Mouse (Mus musculus): ENCODE data around the gene Pdxp.

The Pdxp gene

DNA sequence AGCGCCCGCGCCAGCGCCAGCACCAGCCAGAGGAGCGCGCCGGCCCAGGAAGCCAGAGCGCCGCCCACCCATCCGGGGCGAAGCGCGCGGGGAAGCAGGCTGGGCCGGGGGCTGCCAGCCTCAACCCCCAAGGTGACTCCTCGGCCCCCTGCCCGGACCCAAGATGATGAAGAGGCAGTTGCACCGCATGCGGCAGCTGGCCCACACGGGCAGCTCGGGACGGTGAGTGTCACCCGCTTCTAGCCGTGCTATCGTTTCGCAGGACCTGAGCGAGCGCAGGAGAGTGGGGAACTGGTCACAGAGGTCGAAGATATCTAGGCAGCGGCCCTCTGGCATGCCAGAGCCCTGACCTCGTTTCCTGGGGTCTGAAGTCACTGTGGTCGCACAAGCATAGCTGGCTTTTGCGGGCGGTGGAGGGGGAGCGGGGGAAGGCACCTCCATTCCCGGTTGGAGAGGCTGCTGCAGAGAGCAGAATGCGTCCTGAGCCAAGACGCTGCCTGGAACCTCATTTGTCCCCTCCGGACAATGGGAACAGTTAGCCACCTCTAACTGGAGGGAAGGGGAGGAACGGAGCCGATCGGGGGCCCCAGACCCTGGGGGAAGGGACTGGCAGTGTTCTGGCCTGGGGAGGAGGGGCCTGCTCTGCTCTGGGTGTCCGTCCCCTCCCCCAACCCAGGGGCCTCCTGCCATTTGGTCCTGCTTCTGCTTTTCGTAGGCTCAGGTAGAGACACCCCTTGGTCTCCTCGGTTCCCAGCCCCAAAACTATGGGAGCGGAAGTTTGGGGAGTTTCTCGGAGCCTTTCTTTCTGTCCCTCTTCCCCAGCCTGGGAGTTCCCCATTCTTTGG lies 13.8 kb upstream of the Pdxp start, which contains the start of gene Sh3bp1:
TSS of gene Sh3bp1 (plus strand) at position 29 of the 845 bp plus-strand sequence.
- DNase-seq (ENCODE audit: low read depth) = no peak

DNA sequence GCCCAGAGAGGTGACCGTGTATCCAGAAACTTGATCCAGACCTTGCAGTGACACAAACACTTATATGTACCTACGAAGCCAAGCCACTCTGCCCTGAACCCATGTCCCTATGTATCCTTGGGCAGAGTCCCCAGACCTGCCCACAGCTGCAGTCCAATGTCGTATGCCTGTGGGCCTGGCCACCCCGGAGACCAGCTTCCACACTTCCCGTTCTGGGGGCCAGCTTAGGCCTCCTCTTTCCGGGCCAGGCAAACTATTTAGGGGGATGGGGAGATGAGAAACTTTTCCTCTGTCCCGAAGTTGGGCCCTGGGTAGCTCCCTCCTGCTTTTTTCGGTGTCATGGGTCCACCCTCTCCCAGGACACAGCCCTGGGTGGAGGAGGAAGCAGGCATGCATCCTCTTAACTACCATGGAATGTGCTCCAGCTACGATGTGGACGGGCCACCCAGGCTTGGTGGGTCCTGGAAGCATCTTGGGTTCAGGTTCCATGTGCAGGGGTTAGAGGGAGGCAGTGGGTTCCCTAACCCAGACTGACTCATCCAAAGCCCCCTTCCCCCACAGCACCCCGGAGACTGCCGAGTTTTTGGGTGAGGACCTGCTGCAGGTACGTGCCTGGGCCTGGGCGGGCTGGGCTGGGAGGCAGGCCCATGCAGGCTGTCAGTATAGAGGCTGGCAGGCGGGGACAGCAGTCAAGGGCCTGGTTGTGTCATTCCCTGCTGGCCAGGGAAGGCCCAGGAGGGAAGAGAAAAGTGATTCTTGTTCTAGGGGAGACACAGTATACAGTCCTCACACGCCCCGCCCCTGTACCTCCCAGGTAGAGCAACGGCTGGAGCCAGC lies 12.9 kb upstream of the Pdxp start:
- DNase-seq (ENCODE audit: low read depth) = no peak

DNA sequence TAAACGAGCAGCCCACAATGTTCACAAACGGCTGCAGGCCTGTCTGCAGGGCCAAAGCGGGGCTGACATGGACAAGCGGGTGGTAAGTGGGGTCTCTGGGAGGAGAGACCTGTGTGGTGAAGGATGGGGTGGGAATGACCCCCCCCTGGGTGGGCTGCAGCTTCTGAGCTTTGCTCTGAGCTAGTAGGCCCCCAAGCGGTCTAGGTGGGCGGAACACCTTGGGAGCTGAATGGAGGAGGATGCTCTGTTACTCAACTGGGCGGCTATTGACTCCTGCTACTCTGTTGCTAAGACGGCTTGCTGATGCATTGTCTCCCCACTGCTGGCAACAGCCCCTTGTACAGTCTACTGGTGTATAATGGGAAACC lies 12.3 kb upstream of the Pdxp start:
- DNase-seq (ENCODE audit: low read depth) = no peak

DNA sequence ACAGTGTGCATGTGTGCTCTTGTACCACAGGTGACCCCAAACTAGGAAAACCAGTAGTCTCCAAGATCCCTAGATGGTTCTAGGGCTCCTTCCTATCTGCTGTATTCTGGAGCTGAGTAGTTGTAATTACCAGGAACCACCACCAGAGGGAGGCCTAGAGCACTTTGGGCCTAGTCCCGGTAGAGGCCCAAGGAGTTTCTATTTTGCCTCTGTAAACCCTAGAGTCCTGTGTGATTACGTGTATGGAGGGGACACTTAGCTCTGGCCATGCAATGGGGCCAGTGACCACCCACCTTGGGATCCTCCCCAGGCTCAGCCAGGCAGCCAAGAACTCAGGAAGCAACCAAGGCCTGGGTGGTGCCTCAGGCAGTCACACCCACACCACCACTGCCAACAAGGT lies 10.5 kb upstream of the Pdxp start:
- peak; percentile 83 for DNase-seq (ENCODE audit: low read depth)

DNA sequence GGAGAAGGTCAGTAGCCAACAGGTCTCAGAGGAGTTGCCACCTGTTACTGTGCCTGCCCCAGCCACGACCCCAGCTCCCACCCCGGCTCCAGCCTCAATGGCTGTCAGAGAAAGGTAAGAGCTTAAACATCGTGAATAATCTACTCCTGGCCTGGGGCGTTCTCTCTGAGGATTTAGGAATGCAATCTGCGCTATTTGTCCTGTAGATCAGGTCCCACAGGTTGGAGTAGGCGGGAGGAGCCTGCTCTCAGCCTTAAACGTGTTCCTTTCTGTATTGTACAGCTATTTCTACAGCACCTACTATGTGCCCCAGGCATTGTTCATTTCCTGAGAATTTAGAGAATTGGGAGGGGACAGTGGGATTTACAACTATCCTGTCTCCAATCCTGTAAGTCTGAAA lies 5.3 kb upstream of the Pdxp start:
- DNase-seq (ENCODE audit: low read depth) = no peak

DNA sequence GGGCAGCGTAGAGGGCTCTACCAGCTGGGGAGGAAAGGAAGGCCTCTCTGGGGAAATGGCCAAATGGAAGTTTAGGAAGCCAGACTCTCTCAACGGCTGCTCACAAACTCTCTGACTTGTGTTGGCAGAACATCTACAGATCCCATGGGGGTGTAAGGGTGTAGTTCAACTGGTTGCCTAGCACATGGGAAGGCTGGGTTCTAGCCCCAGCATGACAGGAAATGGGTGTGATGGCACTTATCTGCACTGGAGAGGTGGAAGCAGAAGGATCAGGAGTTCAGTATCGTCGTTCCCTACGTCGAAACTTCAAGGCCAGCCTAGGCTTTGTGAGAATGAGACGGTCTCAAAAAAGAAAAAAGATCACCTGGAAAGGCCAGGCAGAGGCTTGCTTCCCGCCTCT lies 4.7 kb upstream of the Pdxp start:
- no peak for DNase-seq (ENCODE audit: low read depth)

DNA sequence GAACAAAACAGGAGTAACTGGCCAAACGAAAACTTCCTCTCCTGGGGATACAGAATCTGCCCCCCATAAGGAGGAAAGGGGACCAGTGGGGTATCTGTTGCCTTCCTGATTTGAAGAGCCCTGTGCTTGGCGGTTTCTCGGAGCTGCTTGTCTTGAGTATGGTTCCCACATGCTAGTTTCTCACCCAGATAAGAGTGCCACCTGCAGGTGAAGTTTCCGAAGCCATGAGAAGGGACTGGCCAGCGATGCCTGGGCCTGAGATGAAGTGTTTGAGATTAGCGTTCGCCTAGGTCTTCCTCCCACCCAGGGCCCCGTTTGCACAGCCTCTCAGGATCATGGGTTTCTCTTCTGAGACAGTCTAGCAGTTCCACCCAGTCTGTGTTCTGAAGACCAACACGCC lies 1.7 kb upstream of the Pdxp start:
- no peak for DNase-seq (ENCODE audit: low read depth)

DNA sequence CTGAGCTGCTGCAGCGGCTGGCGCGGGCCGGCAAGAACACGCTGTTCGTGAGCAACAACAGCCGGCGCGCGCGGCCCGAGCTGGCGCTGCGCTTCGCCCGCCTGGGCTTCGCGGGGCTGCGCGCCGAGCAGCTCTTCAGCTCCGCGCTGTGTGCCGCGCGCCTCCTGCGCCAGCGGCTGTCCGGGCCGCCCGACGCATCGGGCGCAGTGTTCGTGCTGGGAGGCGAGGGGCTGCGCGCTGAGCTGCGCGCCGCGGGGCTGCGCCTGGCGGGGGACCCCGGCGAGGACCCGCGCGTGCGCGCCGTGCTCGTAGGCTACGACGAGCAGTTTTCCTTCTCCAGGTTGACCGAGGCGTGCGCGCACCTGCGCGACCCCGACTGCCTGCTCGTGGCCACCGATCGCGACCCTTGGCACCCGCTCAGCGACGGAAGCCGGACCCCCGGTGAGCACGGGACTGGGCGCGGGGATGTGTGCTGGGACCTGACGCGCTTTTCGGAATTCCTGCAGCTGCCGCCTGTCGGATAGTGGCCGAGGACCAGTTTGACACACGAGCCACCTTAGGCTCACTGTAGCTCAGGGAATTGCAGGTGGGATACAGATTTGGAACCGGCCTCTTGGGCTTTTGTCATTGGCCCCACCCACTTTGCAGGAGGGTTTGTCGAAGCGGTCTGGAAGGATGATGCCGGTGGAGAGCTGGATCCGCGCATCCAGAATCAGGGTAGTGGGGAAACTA lies 538 bp downstream of the Pdxp start:
- DNase-seq (ENCODE audit: low read depth) = no peak

DNA sequence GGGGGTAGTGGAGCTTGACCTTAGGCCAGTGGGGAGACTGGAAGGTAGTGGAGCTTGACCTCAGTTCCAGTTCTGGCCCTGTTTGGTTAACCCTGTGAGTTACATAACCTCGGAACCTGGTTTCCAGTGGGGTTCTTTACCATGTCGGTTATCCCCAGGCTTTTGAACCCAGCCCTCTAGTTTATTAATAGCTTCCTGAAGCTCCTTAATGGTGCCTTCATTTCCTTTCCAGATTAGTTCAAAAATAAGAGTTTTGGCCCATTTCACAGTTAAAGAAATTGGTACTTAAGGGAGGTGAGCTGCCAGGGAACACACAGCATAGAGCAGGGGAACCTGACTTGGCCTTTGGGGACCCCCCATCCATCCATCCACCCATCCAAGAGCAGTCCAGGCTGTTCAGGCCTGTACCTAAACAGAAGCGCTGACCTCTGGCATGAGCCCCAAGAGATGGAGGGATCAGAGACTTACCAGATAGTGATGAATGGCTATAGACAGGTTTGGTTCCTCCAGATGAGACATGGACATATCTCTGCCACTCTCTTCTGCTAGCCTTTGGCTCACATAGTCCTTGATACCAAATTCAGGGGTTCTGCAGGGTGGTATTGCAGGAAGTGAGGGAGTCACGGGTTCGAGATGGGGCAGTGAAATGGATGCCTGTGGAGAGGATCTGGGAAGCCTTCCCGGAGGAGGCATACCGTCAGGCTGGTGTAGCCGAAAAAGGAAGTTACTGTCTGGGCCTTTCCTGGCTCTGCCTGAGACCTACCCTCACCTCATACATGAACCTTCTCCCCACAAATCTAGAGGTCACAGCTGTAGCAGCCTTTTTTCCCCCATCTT lies 1.3 kb downstream of the Pdxp start:
- DNase-seq (ENCODE audit: low read depth) = no peak

DNA sequence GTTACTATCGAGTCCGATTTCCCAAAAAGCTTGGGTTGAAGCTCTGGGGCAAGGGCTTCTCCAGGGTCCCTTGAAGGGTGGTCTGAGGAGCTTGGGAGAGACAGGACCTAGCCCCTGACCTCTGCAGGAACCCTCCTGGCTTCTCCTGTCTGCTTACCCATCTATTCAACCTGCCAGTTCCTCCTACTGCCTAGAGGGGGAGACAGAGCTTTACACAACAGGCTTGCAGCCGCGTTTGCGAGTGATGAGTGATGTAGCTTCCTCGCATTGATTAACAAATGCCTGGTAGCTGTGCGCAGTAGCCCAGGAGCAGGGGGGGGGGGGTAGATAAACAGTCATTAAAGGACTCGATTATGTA lies 1.9 kb downstream of the Pdxp start:
- peak; percentile 74 for DNase-seq (ENCODE audit: low read depth)

DNA sequence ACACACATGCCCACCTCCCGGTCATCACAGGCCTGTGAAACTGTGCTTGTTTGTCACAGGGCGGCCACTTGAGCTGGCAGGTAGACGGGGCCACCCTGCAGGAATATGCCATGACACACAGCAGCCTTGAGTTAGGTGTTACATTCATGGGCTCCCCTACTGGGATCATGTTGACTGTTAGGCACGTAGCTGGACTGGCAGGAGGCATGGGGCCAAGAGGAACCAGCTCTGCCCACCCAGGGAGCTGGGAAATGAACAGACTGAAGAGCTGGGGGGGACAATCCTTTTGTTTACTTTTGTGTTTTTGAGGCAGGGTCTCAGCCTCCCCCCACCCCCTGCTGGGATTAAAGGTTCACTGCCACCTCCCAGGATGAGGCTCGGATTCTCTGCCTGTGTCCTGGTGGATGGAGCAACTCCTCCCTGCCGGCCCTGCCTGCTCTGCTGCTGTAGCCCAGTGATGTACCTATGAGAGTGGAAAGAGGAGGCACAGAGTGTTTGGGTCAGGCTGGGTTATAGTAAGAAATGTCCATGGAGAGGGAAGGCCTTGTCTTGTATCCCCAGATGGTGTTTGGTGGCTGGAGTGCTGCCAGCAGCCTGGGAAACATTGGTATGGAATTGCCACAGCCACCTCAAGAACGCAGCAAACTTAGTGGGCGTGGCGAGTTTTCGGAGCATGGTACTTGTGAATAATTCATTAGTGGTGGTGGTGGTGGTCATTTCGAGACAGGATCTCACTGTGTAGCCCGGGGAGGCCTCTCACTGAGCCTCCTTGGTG lies 2.5 kb downstream of the Pdxp start:
- no peak for DNase-seq (ENCODE audit: low read depth)

DNA sequence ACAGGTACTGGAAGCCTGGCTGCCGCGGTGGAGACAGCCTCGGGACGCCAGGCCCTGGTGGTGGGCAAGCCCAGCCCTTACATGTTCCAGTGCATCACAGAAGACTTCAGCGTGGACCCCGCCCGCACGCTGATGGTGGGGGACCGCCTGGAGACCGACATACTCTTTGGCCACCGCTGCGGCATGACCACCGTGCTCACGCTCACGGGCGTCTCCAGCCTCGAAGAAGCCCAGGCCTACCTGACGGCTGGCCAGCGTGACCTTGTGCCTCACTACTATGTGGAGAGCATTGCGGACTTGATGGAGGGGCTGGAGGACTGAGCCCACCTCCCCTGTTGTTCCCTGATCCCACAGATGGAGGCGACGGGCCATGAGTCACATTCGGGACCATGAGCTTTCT lies 4.4 kb downstream of the Pdxp start:
- DNase-seq (ENCODE audit: low read depth) = no peak

DNA sequence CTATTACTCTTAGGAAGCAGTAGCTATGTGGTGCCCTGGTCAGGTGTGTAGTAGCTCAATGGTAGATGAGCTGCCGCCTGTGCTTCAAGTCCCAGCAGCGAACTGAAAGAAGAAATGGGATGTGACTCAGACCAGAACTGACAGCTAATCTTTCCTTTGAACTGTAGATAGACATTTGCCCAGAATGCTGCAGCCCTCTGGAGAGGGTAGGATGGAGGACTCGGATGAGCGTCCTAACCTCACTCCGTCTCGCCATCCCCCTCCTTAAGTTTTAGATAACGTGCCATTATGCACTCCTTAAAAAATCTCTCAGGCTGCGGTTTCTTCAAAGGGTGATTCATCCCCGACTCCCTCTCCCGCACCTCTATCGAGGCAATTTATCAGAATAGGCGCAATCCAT lies 6.2 kb downstream of the Pdxp start:
- no peak for DNase-seq (ENCODE audit: low read depth)

DNA sequence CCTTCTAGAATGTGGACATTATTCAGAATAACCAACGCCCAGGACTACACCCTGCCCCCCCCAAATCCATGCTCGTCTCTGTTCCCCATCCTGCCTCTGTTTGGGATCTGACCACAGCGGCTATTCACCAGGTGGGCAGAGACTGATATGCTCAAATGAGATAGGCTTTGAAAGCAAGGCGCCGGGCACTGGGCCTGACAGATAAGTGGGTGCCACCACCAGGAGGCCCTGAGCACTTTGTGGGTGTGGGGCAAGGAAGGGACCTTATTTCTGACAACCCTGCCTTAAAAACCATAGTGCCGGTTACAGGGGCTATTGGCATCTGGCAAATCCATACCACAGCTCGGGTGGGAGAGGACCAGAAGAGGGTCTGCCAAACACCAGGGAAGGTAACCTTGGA lies 9.0 kb downstream of the Pdxp start:
- peak; percentile 81 for DNase-seq (ENCODE audit: low read depth)

DNA sequence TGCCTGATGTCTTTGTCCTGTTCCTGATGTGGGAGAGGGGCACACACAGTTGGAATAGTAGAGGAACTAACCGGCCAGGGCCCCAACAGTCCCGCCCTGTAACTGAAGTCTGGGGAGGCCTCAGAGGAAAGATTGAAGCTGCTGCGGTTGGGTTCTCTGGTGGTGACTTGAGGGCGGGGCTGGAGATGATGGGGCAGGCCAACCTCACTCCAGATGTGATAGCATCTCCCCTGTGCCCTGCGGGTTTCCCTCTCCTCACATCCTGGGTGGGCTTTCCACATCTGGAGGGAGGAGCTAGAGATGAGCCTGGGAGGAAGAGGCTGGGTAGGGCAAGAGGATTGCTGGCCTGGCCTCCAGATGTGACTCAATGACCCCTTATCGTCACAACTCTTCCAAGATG lies 9.9 kb downstream of the Pdxp start:
- peak; percentile 74 for DNase-seq (ENCODE audit: low read depth)

DNA sequence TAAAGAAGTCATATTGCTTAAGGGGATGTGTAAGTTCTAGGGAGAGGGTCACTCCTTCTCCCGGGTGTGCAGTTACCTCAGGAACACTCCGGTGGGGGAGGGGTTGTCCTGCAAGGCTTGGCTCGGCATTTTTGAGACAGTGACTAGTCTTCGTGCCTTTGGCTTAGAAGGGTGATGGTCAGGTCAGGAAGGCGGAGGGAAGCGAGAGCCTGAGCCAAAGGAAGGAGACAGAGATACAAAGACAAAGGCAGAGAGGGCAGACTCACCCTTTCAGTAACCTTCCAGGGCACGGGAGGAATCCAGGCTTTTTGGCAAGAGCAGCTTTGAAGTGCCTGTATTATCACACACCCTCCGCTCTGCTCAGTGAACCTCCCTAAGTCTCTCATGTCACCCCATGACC lies 11.4 kb downstream of the Pdxp start:
- no peak for DNase-seq (ENCODE audit: low read depth)

DNA sequence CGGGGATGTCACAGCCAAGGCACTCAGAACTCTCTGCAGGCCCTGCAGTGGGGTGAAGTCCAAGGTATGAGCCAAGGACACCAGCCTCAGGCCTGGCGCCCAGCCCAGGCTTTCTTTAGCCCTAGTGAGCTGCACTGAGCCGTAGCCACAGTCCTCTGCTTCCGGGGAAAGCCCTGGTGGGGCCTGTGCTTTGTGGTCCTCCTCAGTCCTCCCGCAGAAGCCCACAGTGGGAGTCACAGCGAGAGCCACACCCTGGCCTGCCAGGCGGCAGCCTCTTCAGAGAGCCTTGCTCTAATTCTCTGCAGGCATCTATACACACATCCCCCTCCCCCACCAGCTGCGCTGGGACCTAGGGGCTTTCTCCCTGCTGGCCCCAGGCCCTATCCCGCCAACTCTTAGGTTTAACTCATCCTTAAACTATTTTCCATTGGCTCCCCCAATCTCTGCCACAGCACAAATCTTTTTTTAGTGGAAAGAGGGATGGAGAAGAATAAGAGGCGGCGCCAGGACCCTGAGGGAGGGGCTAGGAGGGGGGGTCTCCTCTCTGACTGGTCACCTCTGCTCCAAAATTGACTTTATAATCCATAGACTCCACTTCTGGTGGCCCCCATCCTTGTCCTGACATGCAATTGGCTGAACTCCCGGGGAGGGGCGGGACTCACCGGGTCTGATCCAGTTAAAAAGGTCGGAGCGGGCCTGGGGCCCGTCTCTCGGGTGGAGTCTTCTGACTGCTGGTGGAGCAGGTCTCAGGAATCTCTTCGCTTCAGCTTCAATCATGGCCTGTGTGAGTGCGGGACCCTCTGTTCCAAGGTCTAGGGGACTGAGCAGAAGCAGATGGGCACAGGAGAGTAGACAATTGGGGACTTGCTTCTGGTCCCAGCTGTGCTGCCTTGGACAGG lies 12.6 kb downstream of the Pdxp start, which contains the start of gene Lgals1:
TSS of gene Lgals1 (plus strand) at position 705 of the 899 bp plus-strand sequence.
- DNase-seq (ENCODE audit: low read depth) = peak; percentile 80

DNA sequence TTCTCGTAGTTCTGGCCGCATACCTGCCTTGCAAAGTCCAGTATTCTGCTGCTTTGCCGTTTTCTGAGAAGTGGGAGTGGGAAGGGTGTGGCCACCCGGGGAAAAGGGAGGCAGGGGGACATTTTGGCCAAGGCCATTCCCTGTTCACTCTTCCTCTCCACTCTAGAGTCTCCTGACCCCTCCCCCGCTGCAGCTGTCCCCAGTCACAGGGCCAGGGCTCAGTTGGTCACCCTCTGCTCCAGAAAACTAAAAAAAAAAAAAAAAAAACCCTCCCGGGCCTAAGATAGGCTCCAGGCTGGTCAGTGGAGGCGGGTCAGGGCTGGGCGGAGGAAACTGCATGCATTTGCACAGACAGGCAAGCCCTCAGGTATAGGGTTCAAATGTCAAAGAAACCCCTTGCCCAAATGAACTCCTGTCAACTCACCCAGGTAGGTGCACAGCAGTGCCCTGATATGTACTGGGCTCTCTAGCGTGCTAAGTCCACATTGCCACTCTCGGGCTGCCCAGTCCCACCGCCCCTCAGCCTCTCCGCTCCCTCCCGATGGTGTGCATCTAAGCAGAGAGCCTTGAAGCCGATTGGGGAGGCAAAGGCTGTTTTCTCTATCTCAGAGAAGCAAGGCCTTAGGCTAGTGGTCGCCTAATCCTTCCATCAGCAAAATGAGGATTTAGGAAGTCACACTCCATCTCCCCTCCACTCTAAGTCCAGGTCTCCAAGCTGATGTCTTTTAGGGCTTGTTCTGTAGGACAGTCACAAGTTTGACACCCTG lies 13.5 kb downstream of the Pdxp start:
- no peak for DNase-seq (ENCODE audit: low read depth)

DNA sequence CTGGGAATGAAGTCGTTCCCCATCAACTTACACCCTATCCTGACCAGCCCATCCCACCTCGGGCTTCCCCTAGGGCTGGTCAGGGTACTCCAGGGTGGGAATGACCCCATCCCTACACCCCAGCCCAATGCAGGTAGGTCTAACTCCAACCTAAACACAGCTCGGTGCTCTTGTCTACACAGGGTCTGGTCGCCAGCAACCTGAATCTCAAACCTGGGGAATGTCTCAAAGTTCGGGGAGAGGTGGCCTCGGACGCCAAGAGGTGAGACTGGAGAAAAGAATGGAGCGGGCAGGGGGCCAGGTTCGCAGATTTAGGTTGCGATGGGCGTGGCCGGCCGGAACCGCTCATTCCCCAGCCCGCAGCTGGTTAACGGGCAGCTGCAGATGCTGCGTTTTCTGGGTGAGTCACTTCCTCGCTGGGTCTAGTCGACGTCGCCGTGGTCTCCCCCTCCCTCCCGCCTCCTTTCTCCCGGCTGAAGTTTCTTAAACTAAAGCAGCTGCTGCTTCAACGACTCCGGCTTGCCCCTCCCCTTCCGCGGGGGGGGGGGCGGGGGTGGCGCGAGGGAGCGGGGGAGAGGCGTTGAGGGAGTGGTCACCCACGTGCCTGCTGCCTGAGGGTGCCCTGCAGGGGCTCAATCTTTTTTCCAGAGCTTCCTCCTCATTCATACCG lies 14.2 kb downstream of the Pdxp start:
- DNase-seq (ENCODE audit: low read depth) = no peak
